Mouse (Mus musculus) olfactory bulb, adult 2 months (tissue): Measurements from ENCODE around the gene Efna5.

Source experiments
- CTCF ChIP-seq: fragments of 200-500 bp; IDR thresholded peaks from 2 replicates; pipeline ENCODE4 v1.5.1; 2012; ENCODE audit warnings: low read depth, mild to moderate bottlenecking, low read length, moderate library complexity; ENCODE audit not compliant: insufficient read depth
- POLR2A ChIP-seq: fragments of 200-500 bp; IDR thresholded peaks from 2 replicates; pipeline ENCODE4 v1.6.1; 2012; ENCODE audit warnings: mild to moderate bottlenecking, low read depth, low read length, moderate library complexity; ENCODE audit not compliant: insufficient read depth

- TF ChIP-seq CTCF (no peak), POLR2A (no peak)
Observed at GRCm38 (mm10) chr17:62666761-62667160, 214.4 kb downstream of the Efna5 start.
